Mouse (Mus musculus): ENCODE data around the gene Hspa1l. TPM values are rescaled to one million over a fixed set of nuclear protein-coding genes. Genes with fewer than 3 reads are reported as not detected.

Hspa1l gene
- polyA plus RNA-seq, 1 experiment, result 0.04 TPM

DNA sequence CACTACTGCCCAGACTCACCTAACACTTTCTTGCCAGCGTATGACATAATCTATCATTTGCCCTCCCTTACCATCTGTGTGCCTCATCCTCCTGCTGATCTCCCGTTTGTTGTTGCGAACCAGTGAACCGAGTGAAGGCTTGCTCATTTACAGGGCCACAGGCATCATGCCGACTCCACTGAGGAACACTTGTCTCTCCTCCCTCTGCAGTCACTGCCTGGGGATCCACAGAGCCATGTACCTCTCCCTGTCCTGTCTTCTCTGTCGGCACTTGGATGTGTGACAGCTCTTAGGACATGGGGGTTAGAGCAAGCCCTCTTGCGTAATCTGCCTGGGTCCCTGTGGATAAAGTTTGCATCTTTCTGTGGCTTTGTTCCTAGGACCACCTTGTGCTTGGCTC, 37.1 kb downstream of the Hspa1l start:
- Histone ChIP-seq H3K27me3 (ENCODE audit: control insufficient read depth) (no peaks in the 10 kb centered on the region), H3K36me3 (ENCODE audit: control insufficient read depth) (peaks cover 95% of the 10 kb centered on the region), H3K4me1 (ENCODE audit: control insufficient read depth) (peaks cover 7% of the 10 kb centered on the region), H3K9me3 (ENCODE audit: control insufficient read depth, low read length) (no peaks in the 10 kb centered on the region), H3K4me3 (replicated peaks) (no peak overlapping the region)
- TF ChIP-seq TAL1 (IDR thresholded peaks at IDR 0.05; ENCODE audit: low read length) (no peak), GATA1 (IDR thresholded peaks at IDR 0.05; ENCODE audit: low read length) (no peak)

DNA sequence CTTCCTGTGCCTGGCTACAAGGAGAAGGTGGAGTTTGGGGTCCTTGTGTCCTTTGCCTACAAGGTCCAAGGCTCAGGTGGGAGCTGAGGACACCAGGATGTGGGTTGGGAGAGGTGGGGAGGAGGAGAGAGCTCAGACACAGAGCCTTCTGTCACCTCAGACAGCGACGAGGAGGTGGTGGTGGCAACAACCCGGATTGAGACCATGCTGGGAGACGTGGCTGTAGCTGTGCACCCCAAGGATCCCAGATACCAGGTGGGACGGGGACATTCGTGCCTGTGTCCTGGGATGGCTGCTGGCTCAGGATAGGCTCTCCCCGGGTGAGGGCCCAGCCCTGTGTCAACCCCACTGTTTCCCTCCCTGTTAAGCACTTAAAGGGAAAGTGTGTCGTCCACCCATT, 38.9 kb downstream of the Hspa1l start:
- H3K36me3 ChIP-seq (ENCODE audit: control insufficient read depth), result peaks cover 97% of the 10 kb centered on the region
- TF ChIP-seq GATA1 (IDR thresholded peaks at IDR 0.05; ENCODE audit: low read length) (no peak), TAL1 (IDR thresholded peaks at IDR 0.05; ENCODE audit: low read length) (no peak)
- H3K9me3 ChIP-seq (ENCODE audit: control insufficient read depth, low read length), result no peaks in the 10 kb centered on the region
- no peak overlapping the region for H3K4me3 ChIP-seq (replicated peaks)
- peaks cover 9% of the 10 kb centered on the region for H3K4me1 ChIP-seq (ENCODE audit: control insufficient read depth)
- no peaks in the 10 kb centered on the region for H3K27me3 ChIP-seq (ENCODE audit: control insufficient read depth)

DNA sequence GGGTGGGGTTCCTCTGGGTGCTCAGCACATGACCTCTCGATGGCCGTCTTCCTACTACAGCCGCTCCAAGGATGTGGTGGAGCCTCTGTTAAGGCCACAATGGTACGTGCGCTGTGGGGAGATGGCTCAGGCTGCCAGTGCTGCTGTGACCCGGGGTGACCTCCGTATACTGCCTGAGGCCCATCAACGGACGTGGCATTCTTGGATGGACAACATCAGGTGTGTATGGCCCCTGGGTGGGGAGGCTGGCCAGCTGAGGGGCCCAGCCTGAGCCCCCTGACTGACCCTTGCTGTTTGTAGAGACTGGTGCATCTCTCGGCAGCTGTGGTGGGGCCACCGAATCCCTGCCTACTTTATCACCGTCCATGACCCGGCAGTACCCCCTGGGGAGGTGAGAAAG, 39.9 kb downstream of the Hspa1l start:
- no peaks in the 10 kb centered on the region for H3K9me3 ChIP-seq (ENCODE audit: control insufficient read depth, low read length)
- H3K4me3 ChIP-seq (replicated peaks), result no peak overlapping the region
- no peak for TF ChIP-seq TAL1 (IDR thresholded peaks at IDR 0.05; ENCODE audit: low read length)
- no peak for TF ChIP-seq GATA1 (IDR thresholded peaks at IDR 0.05; ENCODE audit: low read length)
- H3K27me3 ChIP-seq (ENCODE audit: control insufficient read depth), result no peaks in the 10 kb centered on the region
- peaks cover 17% of the 10 kb centered on the region for H3K4me1 ChIP-seq (ENCODE audit: control insufficient read depth)
- peaks cover 96% of the 10 kb centered on the region for H3K36me3 ChIP-seq (ENCODE audit: control insufficient read depth)

DNA sequence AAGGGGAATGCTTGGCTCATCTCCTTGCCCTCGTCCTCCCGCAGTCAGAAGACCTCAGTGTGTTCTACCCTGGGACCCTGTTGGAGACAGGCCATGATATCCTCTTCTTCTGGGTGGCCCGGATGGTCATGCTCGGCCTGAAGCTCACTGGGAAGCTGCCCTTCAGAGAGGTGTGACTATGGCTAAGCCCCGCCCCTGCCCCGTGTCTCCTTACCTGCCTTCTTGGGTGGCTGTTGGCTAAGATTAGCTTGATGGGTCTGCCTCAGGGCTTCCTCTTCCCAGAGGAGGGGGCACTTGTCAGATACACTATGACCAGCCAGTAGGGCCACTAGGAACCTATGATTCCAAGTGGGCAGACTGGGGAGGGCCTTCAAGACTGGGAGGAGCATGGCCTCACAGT, 40.7 kb downstream of the Hspa1l start:
- TF ChIP-seq GATA1 (IDR thresholded peaks at IDR 0.05; ENCODE audit: low read length) (no peak), TAL1 (IDR thresholded peaks at IDR 0.05; ENCODE audit: low read length) (no peak)
- H3K4me1 ChIP-seq (ENCODE audit: control insufficient read depth), result peaks cover 21% of the 10 kb centered on the region
- no peaks in the 10 kb centered on the region for H3K9me3 ChIP-seq (ENCODE audit: control insufficient read depth, low read length)
- H3K27me3 ChIP-seq (ENCODE audit: control insufficient read depth), result no peaks in the 10 kb centered on the region
- no peak overlapping the region for H3K4me3 ChIP-seq (replicated peaks)
- H3K36me3 ChIP-seq (ENCODE audit: control insufficient read depth), result peaks cover 88% of the 10 kb centered on the region

DNA sequence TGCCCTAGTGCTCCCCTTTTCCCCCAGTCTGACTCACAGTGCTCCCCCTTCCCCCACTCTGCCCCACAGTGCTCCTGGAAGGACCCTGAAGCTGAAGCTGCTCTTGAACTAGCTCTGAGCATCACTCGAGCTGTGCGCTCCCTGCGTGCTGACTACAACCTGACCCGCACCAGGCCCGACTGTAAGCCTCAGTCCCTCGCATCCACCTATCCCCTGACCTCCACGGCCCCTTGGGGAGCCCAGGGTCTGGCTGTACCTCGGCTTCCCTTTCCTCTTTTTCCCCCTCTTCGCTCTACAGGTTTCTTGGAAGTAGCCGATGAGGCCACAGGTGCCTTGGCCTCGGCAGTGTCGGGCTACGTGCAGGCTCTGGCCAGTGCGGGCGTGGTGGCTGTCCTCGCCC, 42.8 kb downstream of the Hspa1l start:
- peaks cover 24% of the 10 kb centered on the region for H3K4me1 ChIP-seq (ENCODE audit: control insufficient read depth)
- H3K27me3 ChIP-seq (ENCODE audit: control insufficient read depth), result no peaks in the 10 kb centered on the region
- H3K9me3 ChIP-seq (ENCODE audit: control insufficient read depth, low read length), result no peaks in the 10 kb centered on the region
- peaks cover 69% of the 10 kb centered on the region for H3K36me3 ChIP-seq (ENCODE audit: control insufficient read depth)
- no peak for TF ChIP-seq TAL1 (IDR thresholded peaks at IDR 0.05; ENCODE audit: low read length)
- no peak for TF ChIP-seq GATA1 (IDR thresholded peaks at IDR 0.05; ENCODE audit: low read length)
- H3K4me3 ChIP-seq (replicated peaks), result no peak overlapping the region

DNA sequence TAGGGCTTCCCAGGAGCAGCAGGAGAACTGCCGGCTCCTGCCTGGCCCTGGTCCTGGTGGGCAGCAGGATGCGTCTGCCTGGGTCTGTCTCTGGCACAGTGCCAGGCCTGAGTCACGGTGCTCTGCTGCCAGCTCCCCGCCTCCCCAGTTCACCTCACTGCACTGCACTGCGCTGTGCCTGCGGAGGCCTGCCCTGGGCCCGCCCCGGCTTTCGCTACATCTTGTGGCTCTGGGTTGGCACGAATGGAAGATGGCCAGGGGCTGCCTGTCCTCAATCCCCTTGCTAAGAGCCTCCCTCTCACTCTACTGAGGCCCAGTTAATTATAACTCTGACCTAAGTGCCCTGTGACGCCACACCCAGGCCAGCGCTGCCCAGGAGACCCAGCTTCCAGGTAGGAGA, 43.9 kb downstream of the Hspa1l start, which contains the start of gene Vwa7:
Gene Vwa7, plus strand, starts transcription at position 204 of the 400 bp plus-strand sequence.
- no peak within 1 kb of the TSS for H3K4me3 ChIP-seq (replicated peaks)

DNA sequence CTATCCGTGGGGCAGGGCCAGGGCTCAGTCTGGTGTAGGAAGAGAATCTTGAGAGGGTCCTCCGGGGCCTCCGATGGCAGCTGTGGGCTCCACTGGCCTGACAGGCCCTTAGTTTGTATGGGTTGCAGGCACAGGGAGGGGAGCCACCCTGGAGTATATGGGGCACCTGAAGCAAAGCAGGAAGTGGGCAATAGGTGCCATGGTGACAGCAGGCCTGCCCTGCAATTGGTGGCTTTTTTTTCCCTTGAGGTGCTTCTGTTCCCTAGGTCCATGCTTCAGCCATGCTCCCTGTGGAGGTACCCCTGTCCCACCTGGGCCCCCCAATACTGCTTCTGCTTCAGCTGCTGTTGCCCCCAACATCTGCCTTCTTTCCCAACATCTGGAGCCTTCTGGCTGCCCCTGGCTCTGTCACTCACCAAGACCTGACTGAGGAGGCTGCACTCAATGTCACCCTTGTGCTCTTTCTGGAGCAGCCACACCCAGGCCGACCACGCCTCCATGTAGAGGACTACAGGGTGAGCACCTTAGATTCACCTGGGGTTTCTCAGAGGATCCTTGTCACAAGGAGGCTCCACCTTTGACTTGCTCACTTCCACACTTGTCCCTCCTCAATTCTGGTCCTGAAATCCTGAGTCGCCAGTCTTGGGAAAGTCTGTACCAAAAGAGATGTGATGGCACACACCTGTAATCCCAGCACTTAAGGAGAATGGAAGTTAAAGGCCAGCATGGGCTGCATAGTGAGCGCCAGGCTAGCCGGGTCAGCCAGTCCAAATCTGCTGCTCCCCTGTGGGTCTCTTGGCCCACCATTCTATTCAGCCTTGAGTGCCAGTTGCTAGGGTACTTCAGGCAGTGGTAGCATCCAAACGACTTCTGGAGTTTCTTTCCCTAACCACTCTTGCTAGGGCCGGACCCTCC, 44.5 kb downstream of the Hspa1l start:
- TF ChIP-seq TAL1 (IDR thresholded peaks at IDR 0.05; ENCODE audit: low read length) (no peak), GATA1 (IDR thresholded peaks at IDR 0.05; ENCODE audit: low read length) (no peak)
- peaks cover 41% of the 10 kb centered on the region for H3K4me1 ChIP-seq (ENCODE audit: control insufficient read depth)
- H3K4me3 ChIP-seq (replicated peaks), result no peak overlapping the region
- no peaks in the 10 kb centered on the region for H3K9me3 ChIP-seq (ENCODE audit: control insufficient read depth, low read length)
- H3K27me3 ChIP-seq (ENCODE audit: control insufficient read depth), result no peaks in the 10 kb centered on the region
- H3K36me3 ChIP-seq (ENCODE audit: control insufficient read depth), result peaks cover 51% of the 10 kb centered on the region

More for the DNA sequence above, 43.9 kb downstream of the Hspa1l start, which contains the start of gene Vwa7:
- H3K9me3 ChIP-seq (ENCODE audit: control insufficient read depth, low read length), result no peaks in the 10 kb centered on the region
- peaks cover 58% of the 10 kb centered on the region for H3K36me3 ChIP-seq (ENCODE audit: control insufficient read depth)
- TF ChIP-seq GATA1 (IDR thresholded peaks at IDR 0.05; ENCODE audit: low read length), result no peak
- H3K4me1 ChIP-seq (ENCODE audit: control insufficient read depth), result peaks cover 34% of the 10 kb centered on the region
- H3K27me3 ChIP-seq (ENCODE audit: control insufficient read depth), result no peaks in the 10 kb centered on the region

DNA sequence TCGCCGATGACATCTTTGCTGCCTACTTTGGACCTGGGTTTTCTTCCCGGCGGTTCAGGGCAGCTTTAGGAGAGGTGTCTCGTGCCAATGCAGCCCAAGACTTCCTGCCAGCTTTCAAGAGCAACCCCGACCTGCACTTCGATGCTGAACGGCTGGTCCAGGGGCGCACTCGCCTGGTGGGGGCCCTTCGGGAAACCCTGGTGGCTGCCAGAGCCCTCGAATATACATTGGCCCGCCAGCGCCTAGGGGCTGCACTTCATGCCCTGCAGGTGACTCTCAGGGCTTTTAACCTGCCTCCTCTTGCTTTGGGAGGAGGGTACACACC, 45.2 kb downstream of the Hspa1l start:
- no peaks in the 10 kb centered on the region for H3K27me3 ChIP-seq (ENCODE audit: control insufficient read depth)
- H3K4me1 ChIP-seq (ENCODE audit: control insufficient read depth), result peaks cover 47% of the 10 kb centered on the region
- no peaks in the 10 kb centered on the region for H3K9me3 ChIP-seq (ENCODE audit: control insufficient read depth, low read length)

DNA sequence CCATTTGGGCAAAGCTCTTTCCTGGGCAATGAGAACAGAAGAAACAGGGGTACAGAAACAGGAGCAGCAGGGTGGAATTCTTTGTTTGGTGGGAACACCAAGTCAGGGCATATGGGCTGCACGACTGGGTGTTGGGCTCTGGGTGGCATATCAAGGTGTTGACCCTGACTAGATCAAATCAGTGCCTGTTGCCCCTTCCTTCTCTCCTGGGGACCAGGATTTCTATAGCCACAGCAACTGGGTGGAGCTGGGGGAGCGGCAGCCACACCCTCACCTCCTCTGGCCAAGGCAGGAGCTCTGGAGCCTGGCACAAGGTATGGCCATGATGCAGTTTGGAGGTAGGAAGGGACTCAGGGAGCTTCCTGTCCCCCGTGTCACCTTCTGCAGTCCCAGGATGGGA, 45.7 kb downstream of the Hspa1l start:
- peaks cover 40% of the 10 kb centered on the region for H3K36me3 ChIP-seq (ENCODE audit: control insufficient read depth)
- no peaks in the 10 kb centered on the region for H3K9me3 ChIP-seq (ENCODE audit: control insufficient read depth, low read length)
- peaks cover 52% of the 10 kb centered on the region for H3K4me1 ChIP-seq (ENCODE audit: control insufficient read depth)
- no peaks in the 10 kb centered on the region for H3K27me3 ChIP-seq (ENCODE audit: control insufficient read depth)
- TF ChIP-seq GATA1 (IDR thresholded peaks at IDR 0.05; ENCODE audit: low read length) (no peak), TAL1 (IDR thresholded peaks at IDR 0.05; ENCODE audit: low read length) (no peak)
- no peak overlapping the region for H3K4me3 ChIP-seq (replicated peaks)

More for the DNA sequence above, 45.2 kb downstream of the Hspa1l start:
- H3K36me3 ChIP-seq (ENCODE audit: control insufficient read depth), result peaks cover 45% of the 10 kb centered on the region
- TF ChIP-seq TAL1 (IDR thresholded peaks at IDR 0.05; ENCODE audit: low read length) (no peak), GATA1 (IDR thresholded peaks at IDR 0.05; ENCODE audit: low read length) (no peak)
- H3K4me3 ChIP-seq (replicated peaks), result no peak overlapping the region

Measured in erythroblast, embryonic 14.5 days (primary cell).